Comparison of ENCODE assay signal across 8 mouse cellular contexts in genomic region chr1:74884196-74885141, GRCm38 (mm10). TPM values are rescaled to one million over a fixed set of nuclear protein-coding genes. Genes with fewer than 3 reads are reported as not detected.
DNase-seq lines count a peak whose midpoint lies in the region; ATAC-seq lines count a peak whose summit lies in the region.

No protein-coding gene starts in this region.

- DNase-seq in kidney, postnatal 14 days, result no peak
- peak; percentile 58 for DNase-seq in forebrain, embryonic 11.5 days (ENCODE audit: low spot score)
- DNase-seq in testis, postnatal 14 days (ENCODE audit: low spot score), result no peak
- no peak for DNase-seq in kidney, postnatal 36 days
- DNase-seq in right cerebral cortex, postnatal 14 days, result no peak

- H3K4me2 ChIP-seq in kidney, embryonic 15.5 days, result peak overlapping the region; percentile 67
- peak overlapping the region; percentile 21; the same call in 1 of the 2 replicates for H3K4me2 ChIP-seq in forebrain, embryonic 11.5 days (ENCODE audit: low read depth, low read length, severe bottlenecking)
- H3K4me2 ChIP-seq in limb, embryonic 12.5 days, result peak overlapping the region; percentile 50
- peak overlapping the region; percentile 27 for H3K4me2 ChIP-seq in neural tube, embryonic 14.5 days (ENCODE audit: low read depth, low read length)

- peak overlapping the region; percentile 39 for H3K4me3 ChIP-seq in kidney, embryonic 15.5 days (replicated peaks)
- H3K4me3 ChIP-seq in forebrain, embryonic 11.5 days (ENCODE audit: low read depth, low read length), result 0 out of 2 replicates have a peak overlapping the region, but pooled peaks have one; percentile 1
- H3K4me3 ChIP-seq in limb, embryonic 12.5 days (replicated peaks), result peak overlapping the region; percentile 29
- peak overlapping the region; percentile 8; the same call in 1 of the 2 replicates for H3K4me3 ChIP-seq in neural tube, embryonic 14.5 days (ENCODE audit: low read depth, low read length)

- H3K4me1 ChIP-seq in kidney, embryonic 15.5 days, result peaks cover 33% of the 10 kb centered on the region
- H3K4me1 ChIP-seq in forebrain, embryonic 11.5 days (replicated peaks; ENCODE audit: control insufficient read depth, insufficient read depth, low read length), result peaks cover 12% of the 10 kb centered on the region
- peaks cover 27% of the 10 kb centered on the region for H3K4me1 ChIP-seq in limb, embryonic 12.5 days (replicated peaks)
- H3K4me1 ChIP-seq in neural tube, embryonic 14.5 days (ENCODE audit: control insufficient read depth, insufficient read depth, low read length), result peaks cover 21% of the 10 kb centered on the region

- H3K27ac ChIP-seq in kidney, embryonic 15.5 days, result no peak overlapping the region
- no peak overlapping the region for H3K27ac ChIP-seq in forebrain, embryonic 11.5 days (ENCODE audit: low read depth, low read length)
- H3K27ac ChIP-seq in limb, embryonic 12.5 days, result no peak overlapping the region
- H3K27ac ChIP-seq in neural tube, embryonic 14.5 days (ENCODE audit: low read depth, low read length), result no peak overlapping the region

- no peak for ATAC-seq in kidney, embryonic 15.5 days (replicated peaks; ENCODE audit: low FRiP score)
- ATAC-seq in forebrain, embryonic 11.5 days (replicated peaks; ENCODE audit: low FRiP score), result no peak
- ATAC-seq in limb, embryonic 12.5 days (ENCODE audit: insufficient number of reproducible peaks, insufficient read depth, low FRiP score, low TSS enrichment, low read depth), result no peak
- no peak for ATAC-seq in neural tube, embryonic 14.5 days (ENCODE audit: low read depth)

- no peaks in the 10 kb centered on the region for H3K36me3 ChIP-seq in kidney, embryonic 15.5 days
- H3K36me3 ChIP-seq in forebrain, embryonic 11.5 days (ENCODE audit: control insufficient read depth, insufficient read depth, low read length), result no peaks in the 10 kb centered on the region
- H3K36me3 ChIP-seq in limb, embryonic 12.5 days, result no peaks in the 10 kb centered on the region
- no peaks in the 10 kb centered on the region for H3K36me3 ChIP-seq in neural tube, embryonic 14.5 days (ENCODE audit: control insufficient read depth, insufficient read depth, low read length)

- H3K9ac ChIP-seq in kidney, embryonic 15.5 days, result 0 out of 2 replicates have a peak overlapping the region, but pooled peaks have one; percentile 21
- H3K9ac ChIP-seq in forebrain, embryonic 11.5 days (ENCODE audit: low read length), result no peak overlapping the region
- H3K9ac ChIP-seq in limb, embryonic 12.5 days (replicated peaks), result no peak overlapping the region
- no peak overlapping the region for H3K9ac ChIP-seq in neural tube, embryonic 14.5 days (replicated peaks; ENCODE audit: low read depth, low read length)

- peaks cover 94% of the 10 kb centered on the region for H3K27me3 ChIP-seq in kidney, embryonic 15.5 days
- H3K27me3 ChIP-seq in forebrain, embryonic 11.5 days (ENCODE audit: control insufficient read depth, insufficient read depth, low read length), result peaks cover 81% of the 10 kb centered on the region
- H3K27me3 ChIP-seq in limb, embryonic 12.5 days, result peaks cover 97% of the 10 kb centered on the region
- H3K27me3 ChIP-seq in neural tube, embryonic 14.5 days (ENCODE audit: control insufficient read depth, insufficient read depth, low read length), result peaks cover 55% of the 10 kb centered on the region

- WGBS in kidney, embryonic 15.5 days, result under 1% methylated on average over 57 of the region's 57 CpGs
- under 1% methylated on average over 56 of the region's 57 CpGs for WGBS in forebrain, embryonic 11.5 days
- under 1% methylated on average over 57 of the region's 57 CpGs for WGBS in limb, embryonic 12.5 days
- under 1% methylated on average over 57 of the region's 57 CpGs for WGBS in neural tube, embryonic 14.5 days

- H3K9me3 ChIP-seq in kidney, embryonic 15.5 days (replicated peaks), result no peaks in the 10 kb centered on the region
- H3K9me3 ChIP-seq in forebrain, embryonic 11.5 days (ENCODE audit: control insufficient read depth, low read length), result no peaks in the 10 kb centered on the region
- H3K9me3 ChIP-seq in limb, embryonic 12.5 days, result no peaks in the 10 kb centered on the region
- H3K9me3 ChIP-seq in neural tube, embryonic 14.5 days (ENCODE audit: control insufficient read depth, low read length), result no peaks in the 10 kb centered on the region

RNA-seq across cellular contexts. Expression of gene Fev, which starts 0.8 kb away (rescaled TPM):
- 0.53 and 0.67 TPM in 2 replicates for polyA plus RNA-seq in kidney, embryonic 15.5 days (2015; fragmentation: Nextera tagmentation; extraction: Ambion mirVana)
- polyA plus RNA-seq in forebrain, embryonic 11.5 days (2014; fragmentation: Nextera tagmentation; extraction: Ambion mirVana), result not detected in 2 replicates
- 0.26 and 0.49 TPM in 2 replicates for polyA plus RNA-seq in limb, embryonic 12.5 days (2016; fragmentation: Nextera tagmentation; extraction: Ambion mirVana)
- not detected in 2 replicates for polyA plus RNA-seq in neural tube, embryonic 14.5 days (2014; fragmentation: Nextera tagmentation; extraction: Ambion mirVana)

RNA-seq across cellular contexts. Expression of gene Cryba2, which starts 8.5 kb away (rescaled TPM):
- polyA plus RNA-seq in kidney, embryonic 15.5 days (2015; fragmentation: Nextera tagmentation; extraction: Ambion mirVana), result not detected in 2 replicates
- polyA plus RNA-seq in forebrain, embryonic 11.5 days (2014; fragmentation: Nextera tagmentation; extraction: Ambion mirVana), result not detected in 2 replicates
- polyA plus RNA-seq in limb, embryonic 12.5 days (2016; fragmentation: Nextera tagmentation; extraction: Ambion mirVana), result not detected in 2 replicates
- polyA plus RNA-seq in neural tube, embryonic 14.5 days (2014; fragmentation: Nextera tagmentation; extraction: Ambion mirVana), result 0.40 and 1.7 TPM in 2 replicates

RNA-seq across cellular contexts. Expression of gene Cdk5r2, which starts 29.7 kb away (rescaled TPM):
- 0.05 TPM in 1 of 2 replicates, not detected in the other for polyA plus RNA-seq in kidney, embryonic 15.5 days (2015; fragmentation: Nextera tagmentation; extraction: Ambion mirVana)
- polyA plus RNA-seq in forebrain, embryonic 11.5 days (2014; fragmentation: Nextera tagmentation; extraction: Ambion mirVana), result 1.2 and 1.4 TPM in 2 replicates
- polyA plus RNA-seq in limb, embryonic 12.5 days (2016; fragmentation: Nextera tagmentation; extraction: Ambion mirVana), result not detected in 2 replicates
- polyA plus RNA-seq in neural tube, embryonic 14.5 days (2014; fragmentation: Nextera tagmentation; extraction: Ambion mirVana), result 14.4 and 19.6 TPM in 2 replicates

RNA-seq across cellular contexts. Expression of gene Cfap65, which starts 50.9 kb away (rescaled TPM):
- 0.03 TPM in 1 of 2 replicates, not detected in the other for polyA plus RNA-seq in kidney, embryonic 15.5 days (2015; fragmentation: Nextera tagmentation; extraction: Ambion mirVana)
- 0.11 and 0.25 TPM in 2 replicates for polyA plus RNA-seq in forebrain, embryonic 11.5 days (2014; fragmentation: Nextera tagmentation; extraction: Ambion mirVana)
- not detected in 2 replicates for polyA plus RNA-seq in limb, embryonic 12.5 days (2016; fragmentation: Nextera tagmentation; extraction: Ambion mirVana)
- polyA plus RNA-seq in neural tube, embryonic 14.5 days (2014; fragmentation: Nextera tagmentation; extraction: Ambion mirVana), result 0.26 and 0.74 TPM in 2 replicates
